Mouse (Mus musculus) telencephalon, adult 2 months (tissue): ENCODE measurements around the gene Mbnl1.
"Not testable (repeated sequence)": the region's sequence is repeated elsewhere in the genome, so short reads cannot be mapped to it uniquely, and the experiment has no call there.

Source experiments
- DNase-seq: peaks from one replicate; pipeline ENCODE4 v3.0.0-alpha.2; 2011; ENCODE audit warnings: low read depth, low spot score

Mbnl1 gene

GRCm38 (mm10) chr3:60472681-60473177, at the start of gene Mbnl1:
TSS of gene Mbnl1 (plus strand) at chr3:60472830.
- DNase-seq: no peak

- DNase-seq: no peak
Observed at GRCm38 (mm10) chr3:60424148-60424547, 48.5 kb upstream of the Mbnl1 start.

- no peak for DNase-seq
Observed at GRCm38 (mm10) chr3:60429049-60429448, 43.6 kb upstream of the Mbnl1 start.

- DNase-seq: no peak
Observed at GRCm38 (mm10) chr3:60437254-60437653, 35.4 kb upstream of the Mbnl1 start.

- no peak for DNase-seq
Observed at GRCm38 (mm10) chr3:60437678-60438232, 34.9 kb upstream of the Mbnl1 start.

- no peak for DNase-seq
Observed at GRCm38 (mm10) chr3:60438715-60439114, 33.9 kb upstream of the Mbnl1 start.

GRCm38 (mm10) chr3:60461828-60462521, 10.7 kb upstream of the Mbnl1 start:
- DNase-seq: no peak

GRCm38 (mm10) chr3:60468667-60469066, 4.0 kb upstream of the Mbnl1 start:
- not testable (repeated sequence) for DNase-seq

- not testable (repeated sequence) for DNase-seq
Observed at GRCm38 (mm10) chr3:60469170-60469805, 3.3 kb upstream of the Mbnl1 start.

- no peak for DNase-seq
Observed at GRCm38 (mm10) chr3:60472011-60472680, 484 bp upstream of the Mbnl1 start.

- DNase-seq: peak; percentile 40
Observed at GRCm38 (mm10) chr3:60473861-60474653, 1.4 kb downstream of the Mbnl1 start.

GRCm38 (mm10) chr3:60474654-60474972, 2.0 kb downstream of the Mbnl1 start:
- no peak for DNase-seq

- DNase-seq: no peak
Observed at GRCm38 (mm10) chr3:60475055-60475454, 2.4 kb downstream of the Mbnl1 start.

- DNase-seq: no peak
Observed at GRCm38 (mm10) chr3:60476751-60477255, 4.2 kb downstream of the Mbnl1 start.

GRCm38 (mm10) chr3:60478433-60478832, 5.8 kb downstream of the Mbnl1 start:
- DNase-seq: no peak

GRCm38 (mm10) chr3:60480716-60481115, 8.1 kb downstream of the Mbnl1 start:
- DNase-seq: no peak

- no peak for DNase-seq
Observed at GRCm38 (mm10) chr3:60481740-60482399, 9.2 kb downstream of the Mbnl1 start.

- DNase-seq: no peak
Observed at GRCm38 (mm10) chr3:60483305-60483704, 10.7 kb downstream of the Mbnl1 start.

- DNase-seq: no peak
Observed at GRCm38 (mm10) chr3:60485987-60486712, 13.5 kb downstream of the Mbnl1 start.

GRCm38 (mm10) chr3:60486713-60487170, 14.1 kb downstream of the Mbnl1 start:
- DNase-seq: no peak
